Mouse (Mus musculus) central nervous system, embryonic 14 days (tissue): ENCODE results near the gene Ifrd1. TPM values are rescaled to one million over a fixed set of nuclear protein-coding genes. Genes with fewer than 3 reads are reported as not detected.

ENCODE experiments used
- polyA plus RNA-seq: library from polyadenylated mRNA; depleted of rRNA; stranded (reverse); fragments of >200 nt; gene quantifications from 2 replicates; pipeline ENCODE4 v1.2.3, GENCODE M21; 2012; rRNA removed

The Ifrd1 gene
- 54.0 and 62.1 TPM in 2 replicates for polyA plus RNA-seq

GRCm38 (mm10) chr12:40248454-40249180 lies at the start of gene Ifrd1:
Ifrd1 (minus strand) TSS chr12:40248504.

GRCm38 (mm10) chr12:40199302-40199701 lies 49.0 kb downstream of the Ifrd1 start, which contains the start of gene Lsmem1:
Lsmem1 (minus strand) TSS chr12:40199490.

Other genes with a start within 250 kb of the Ifrd1 start
- 43.7 and 44.8 TPM in 2 replicates for gene Arl4a, start 210.5 kb downstream of the Ifrd1 start, polyA plus RNA-seq
- 0.23 and 4.3 TPM in 2 replicates for gene Scin, start 114.3 kb downstream of the Ifrd1 start, polyA plus RNA-seq
- gene Lsmem1, start 49.0 kb downstream of the Ifrd1 start, polyA plus RNA-seq, result 0.14 and 0.46 TPM in 2 replicates
- 19.8 and 20.0 TPM in 2 replicates for gene Zfp277, start 197.4 kb upstream of the Ifrd1 start, polyA plus RNA-seq
- 22.3 and 22.6 TPM in 2 replicates for gene Dock4, start 197.4 kb upstream of the Ifrd1 start, polyA plus RNA-seq